Mouse (Mus musculus) neural tube, embryonic 10.5 days (tissue): ENCODE data around the gene Alox12e.

Experiments
- DNase-seq: peaks from one replicate; pipeline ENCODE4 v3.0.0-alpha.2; 2017; ENCODE audit warnings: low spot score; ENCODE audit errors: extremely low spot score

The Alox12e gene

DNA sequence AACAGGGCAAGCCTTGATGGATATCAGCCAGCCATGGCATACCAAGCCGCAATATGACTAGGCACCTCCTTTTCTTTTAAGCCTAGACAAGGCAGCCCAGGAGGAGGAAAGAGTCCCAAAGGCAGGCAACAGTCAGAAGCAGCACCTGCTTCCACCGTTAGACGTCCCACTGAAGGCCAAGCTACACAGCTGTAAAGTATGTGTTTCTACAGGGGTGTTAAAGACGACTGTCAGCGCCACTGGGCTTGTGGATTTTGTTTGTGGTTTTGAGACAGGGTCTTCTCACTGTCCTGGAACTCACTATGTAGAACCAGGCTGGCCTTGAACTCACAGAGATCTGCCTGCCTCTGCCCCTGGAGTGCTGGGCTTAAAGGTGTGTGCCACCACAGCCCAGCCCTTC is 36.7 kb downstream of the Alox12e start:
- no peak for DNase-seq

DNA sequence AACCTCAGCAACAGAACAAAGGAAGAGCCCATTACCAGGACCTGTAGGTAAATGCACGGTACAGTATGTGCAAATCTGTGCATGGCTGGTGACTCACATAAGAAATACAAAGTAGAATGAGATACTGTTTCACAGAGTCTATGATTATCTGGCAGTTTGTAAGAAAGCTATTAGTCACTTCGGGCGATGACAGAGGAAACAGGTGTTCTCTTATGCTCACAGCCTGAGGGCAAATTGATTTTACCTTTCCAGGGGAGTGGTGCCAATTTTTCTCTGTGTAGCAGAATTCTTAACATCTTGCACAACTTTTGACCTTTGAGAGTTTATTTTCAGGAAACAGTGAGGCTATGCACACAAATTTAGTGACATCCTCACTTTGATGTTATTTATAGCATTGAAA is 37.7 kb downstream of the Alox12e start:
- no peak for DNase-seq

DNA sequence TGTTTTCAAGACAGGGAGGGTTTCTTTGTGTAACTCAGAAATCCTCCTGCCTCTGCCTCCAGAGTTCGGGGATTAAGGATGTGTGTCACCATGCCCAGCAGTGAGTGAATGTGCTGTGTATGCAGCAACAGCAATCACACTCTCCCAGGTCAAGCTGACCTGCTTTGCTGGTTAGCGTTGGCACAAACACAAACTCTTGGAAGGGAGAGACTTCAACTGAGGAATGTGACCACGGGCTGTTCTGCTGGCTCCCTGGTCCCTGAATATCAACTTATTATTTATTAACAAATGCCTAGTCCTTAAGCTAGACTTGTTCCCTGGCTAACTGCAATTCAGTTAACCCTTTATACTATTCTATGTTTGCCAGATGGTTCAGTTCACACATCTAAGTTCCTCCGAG is 38.8 kb downstream of the Alox12e start:
- DNase-seq, result no peak

DNA sequence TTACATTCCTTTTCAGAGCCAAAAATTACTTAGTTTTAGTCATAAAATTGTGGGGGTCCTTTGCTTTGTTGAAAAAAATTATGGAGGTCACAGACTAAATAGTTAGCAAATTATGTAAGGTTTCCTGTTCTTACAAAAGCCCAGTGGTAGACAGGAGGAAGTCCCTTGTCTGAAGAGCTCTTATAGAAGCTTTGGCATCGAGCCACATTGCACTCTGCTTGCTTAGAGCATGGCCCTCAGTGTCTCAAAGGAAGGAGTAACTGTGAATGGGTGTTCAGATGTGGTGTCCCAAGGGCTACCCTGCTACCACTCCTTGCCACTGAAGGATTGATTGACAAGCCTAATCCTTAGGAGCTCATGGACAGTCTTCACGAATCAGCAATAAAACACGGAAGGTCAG is 42.0 kb downstream of the Alox12e start:
- DNase-seq, result no peak

DNA sequence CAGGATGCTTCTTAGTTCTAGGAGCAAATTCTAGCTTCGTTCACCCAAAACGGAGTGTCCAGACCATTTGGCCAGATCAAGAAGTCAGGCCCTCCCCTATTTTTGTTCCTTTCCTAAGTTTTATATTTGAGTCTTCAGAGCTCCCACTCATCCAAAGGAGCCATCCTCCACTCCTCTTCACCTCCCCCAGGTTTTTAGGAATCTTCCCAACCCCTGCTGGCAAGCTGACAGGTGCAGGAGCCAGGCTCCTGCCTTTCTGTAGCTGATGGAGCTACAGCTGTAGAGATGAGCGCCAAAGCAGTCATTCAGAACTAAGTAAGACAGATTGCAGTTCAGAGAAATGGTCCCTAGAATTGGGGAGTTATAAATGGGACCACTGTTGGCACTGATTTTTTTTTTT is 43.5 kb downstream of the Alox12e start:
- DNase-seq, result no peak

DNA sequence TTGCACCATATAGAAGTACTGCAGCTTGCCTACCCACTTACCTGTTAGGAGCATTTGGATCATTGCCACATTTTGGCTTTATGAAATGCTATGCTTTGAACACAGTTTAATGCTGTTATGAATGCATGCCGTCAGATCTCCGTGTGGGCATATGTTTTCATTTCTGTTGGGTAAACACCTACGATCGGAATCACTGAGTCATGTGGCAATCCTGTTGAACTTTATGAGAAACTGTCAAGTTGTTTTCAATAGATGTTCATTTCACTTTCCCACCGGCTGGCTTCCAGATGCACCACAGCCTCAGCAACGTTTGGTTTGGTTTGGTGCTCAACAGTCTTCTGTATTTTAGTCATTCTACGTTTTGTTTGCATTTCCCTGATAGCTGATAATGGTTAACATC is 50.8 kb downstream of the Alox12e start:
- DNase-seq, result no peak

DNA sequence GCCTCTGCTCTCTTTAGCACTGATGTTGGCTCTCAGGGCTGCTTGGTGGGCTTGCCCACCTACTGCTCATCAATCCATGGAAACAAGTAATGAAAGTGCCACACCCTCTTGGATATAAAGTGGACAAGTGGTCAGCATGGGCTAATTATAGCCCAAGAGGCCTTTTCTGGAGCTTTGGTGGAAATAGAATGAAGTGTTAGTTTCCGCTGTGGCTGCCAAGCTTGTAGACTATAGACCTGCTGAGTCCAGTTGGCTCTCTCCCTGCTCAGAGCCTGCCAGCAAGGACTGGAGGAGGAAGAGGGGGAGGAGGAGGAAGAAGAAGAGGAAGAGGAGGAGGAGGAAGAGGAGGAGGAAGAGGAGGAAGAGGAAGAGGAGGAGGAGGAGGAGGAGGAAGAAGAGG is 56.0 kb downstream of the Alox12e start:
- no peak for DNase-seq

DNA sequence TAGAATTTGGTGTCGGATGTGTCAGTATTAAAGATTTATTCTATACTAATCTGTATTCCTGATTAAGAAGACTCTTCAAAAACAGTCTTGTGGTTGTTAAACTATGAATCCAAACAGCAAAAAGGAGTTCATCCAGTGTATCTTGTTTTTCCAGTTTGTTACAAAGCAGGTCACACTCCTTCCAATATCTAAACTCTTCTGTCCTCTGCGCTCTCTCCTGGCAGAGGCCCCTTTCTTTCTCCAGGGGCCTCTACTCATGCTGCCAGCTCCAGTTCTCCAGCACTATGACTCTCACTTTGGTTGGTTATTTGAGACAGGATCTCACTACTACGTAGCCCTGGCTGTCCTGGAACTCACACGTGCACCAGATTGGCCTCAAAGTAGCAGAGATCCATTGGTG is 56.6 kb downstream of the Alox12e start:
- no peak for DNase-seq
